Mouse (Mus musculus): ENCODE results near the gene E130114P18Rik.

GRCm38 (mm10) chr4:97640385-97640784, 137.5 kb downstream of the E130114P18Rik start:
- TF ChIP-seq CTCF (IDR thresholded peaks at IDR 0.05; ENCODE audit: control insufficient read depth, insufficient read depth, insufficient replicate concordance, low read depth, low read length) = no peak
- TF ChIP-seq POLR2A (IDR thresholded peaks at IDR 0.05; ENCODE audit: control insufficient read depth, low read depth, low read length) = no peak
